8 mouse cellular contexts compared by ENCODE assay signal in the genomic region with DNA sequence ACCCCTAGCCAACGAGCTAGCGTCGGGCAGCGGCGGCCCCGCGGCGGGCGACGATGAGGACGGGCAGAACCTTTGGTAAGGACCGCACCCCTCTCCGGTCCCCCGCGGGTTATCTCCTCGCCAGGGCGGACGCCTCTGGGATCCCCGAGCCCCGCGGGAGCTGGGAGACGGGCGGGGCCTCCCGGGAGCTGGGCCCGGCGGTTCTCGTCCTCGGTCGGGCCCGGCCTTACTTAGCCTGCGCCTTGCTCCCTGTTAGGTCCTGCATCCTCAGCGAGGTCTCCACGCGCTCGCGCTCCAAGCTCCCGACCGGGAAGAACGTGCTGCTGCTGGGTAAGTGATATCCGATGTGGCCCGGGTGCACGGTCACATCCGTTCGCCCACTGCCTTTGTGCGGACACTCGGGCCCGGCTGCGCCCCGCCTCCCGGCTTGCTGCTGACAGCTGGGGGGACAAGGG. TPM values are rescaled to one million over a fixed set of nuclear protein-coding genes. Genes with fewer than 3 reads are reported as not detected.
DNase-seq lines count a peak whose midpoint lies in the region; ATAC-seq and TF ChIP-seq lines count a peak whose summit lies in the region.

No protein-coding gene starts in this region.

- peak overlapping the region; percentile 87 for H3K4me3 ChIP-seq in heart, embryonic 13.5 days
- H3K4me3 ChIP-seq in G1E (ENCODE audit: low read depth, low read length): peak overlapping the region; percentile 98
- peak overlapping the region; percentile 87 for H3K4me3 ChIP-seq in erythroblast, embryonic 14.5 days (replicated peaks)
- peak overlapping the region; percentile 71 for H3K4me3 ChIP-seq in midbrain, embryonic 11.5 days (ENCODE audit: low read depth, low read length)

- DNase-seq in heart, adult 8-10 months (ENCODE audit: low spot score): no peak
- DNase-seq in G1E (ENCODE audit: low spot score): peak; percentile 54
- DNase-seq in kidney, postnatal 4 days: peak; percentile 60 to 75
- no peak for DNase-seq in midbrain, embryonic 11.5 days (ENCODE audit: low spot score, missing footprints)
- no peak for DNase-seq in frontal cortex, postnatal 10 days (ENCODE audit: low spot score in 2 of 2)
- no peak for DNase-seq in left cerebral cortex, postnatal 25 days (ENCODE audit: low spot score in 2 of 2)

- intact Hi-C loops in left cerebral cortex, postnatal 25 days (cut with DNase I): loop anchor here (2.0 kb wide), 1 partner anchor 48 kb away; a partner anchor contains a TSS

- H3K9ac ChIP-seq in heart, embryonic 13.5 days: peak overlapping the region; percentile 97
- peak overlapping the region; percentile 90 for H3K9ac ChIP-seq in midbrain, embryonic 11.5 days (ENCODE audit: low read length)

- H3K4me1 ChIP-seq in heart, embryonic 13.5 days: peaks cover 36% of the 10 kb centered on the region
- peaks cover 25% of the 10 kb centered on the region for H3K4me1 ChIP-seq in G1E (ENCODE audit: insufficient read depth, low read depth, low read length)
- H3K4me1 ChIP-seq in erythroblast, embryonic 14.5 days (ENCODE audit: control insufficient read depth): peaks cover 26% of the 10 kb centered on the region
- peaks cover 12% of the 10 kb centered on the region for H3K4me1 ChIP-seq in midbrain, embryonic 11.5 days (ENCODE audit: control insufficient read depth, insufficient read depth, low read length)

- no peak for TF ChIP-seq CTCF in G1E (IDR thresholded peaks at IDR 0.05; ENCODE audit: low read depth, low read length)

- under 1% methylated on average over 50 of the region's 50 CpGs for WGBS in heart, embryonic 13.5 days
- under 1% methylated on average over 50 of the region's 50 CpGs for WGBS in midbrain, embryonic 11.5 days

- H3K4me2 ChIP-seq in heart, embryonic 13.5 days: peak overlapping the region; percentile 90
- H3K4me2 ChIP-seq in midbrain, embryonic 11.5 days: peak overlapping the region; percentile 85

- peak; percentile 70 for ATAC-seq in heart, embryonic 13.5 days (ENCODE audit: extremely low read depth, insufficient number of reproducible peaks, low FRiP score, low TSS enrichment)
- no peak for ATAC-seq in G1E (ENCODE audit: extremely low read depth, insufficient number of reproducible peaks, low FRiP score, poor library complexity, severe bottlenecking)
- ATAC-seq in midbrain, embryonic 11.5 days (ENCODE audit: low FRiP score): peak; percentile 73

- H3K27me3 ChIP-seq in heart, embryonic 13.5 days (replicated peaks): no peaks in the 10 kb centered on the region
- no peaks in the 10 kb centered on the region for H3K27me3 ChIP-seq in G1E (ENCODE audit: insufficient read depth, low read length)
- no peaks in the 10 kb centered on the region for H3K27me3 ChIP-seq in erythroblast, embryonic 14.5 days (ENCODE audit: control insufficient read depth)
- H3K27me3 ChIP-seq in midbrain, embryonic 11.5 days (ENCODE audit: control insufficient read depth, insufficient read depth, low read length): no peaks in the 10 kb centered on the region

- H3K27ac ChIP-seq in heart, embryonic 13.5 days (replicated peaks): peak overlapping the region; percentile 88
- H3K27ac ChIP-seq in midbrain, embryonic 11.5 days (ENCODE audit: low read depth, low read length): peak overlapping the region; percentile 85

- H3K9me3 ChIP-seq in heart, embryonic 13.5 days: no peaks in the 10 kb centered on the region
- no peaks in the 10 kb centered on the region for H3K9me3 ChIP-seq in G1E (replicated peaks)
- peaks cover 3% of the 10 kb centered on the region for H3K9me3 ChIP-seq in erythroblast, embryonic 14.5 days (ENCODE audit: control insufficient read depth, low read length)
- H3K9me3 ChIP-seq in midbrain, embryonic 11.5 days (ENCODE audit: control insufficient read depth, low read length): no peaks in the 10 kb centered on the region

- peaks cover 27% of the 10 kb centered on the region for H3K36me3 ChIP-seq in heart, embryonic 13.5 days
- H3K36me3 ChIP-seq in G1E (replicated peaks): peaks cover 32% of the 10 kb centered on the region
- peaks cover 26% of the 10 kb centered on the region for H3K36me3 ChIP-seq in erythroblast, embryonic 14.5 days (ENCODE audit: control insufficient read depth)
- peaks cover 6% of the 10 kb centered on the region; the same call in 1 of the 2 replicates for H3K36me3 ChIP-seq in midbrain, embryonic 11.5 days (ENCODE audit: control insufficient read depth, insufficient read depth, low read length)

RNA-seq across cellular contexts. Expression of a gene that starts 0.4 kb away (rescaled TPM):
- polyA plus RNA-seq in heart, embryonic 13.5 days (2015; fragmentation: Nextera tagmentation; extraction: Ambion mirVana): 74.5 and 78.4 TPM in 2 replicates
- 10 to 100 TPM; 57.3 to 70.2 (median 66.2) TPM for total RNA-seq in heart, adult 8-10 months (2022)
- total RNA-seq in G1E (2014; fragmentation: Nextera tagmentation) (30.0 and 34.8 TPM in 2 replicates), G1E (2017) (52.6 and 57.2 TPM in 2 replicates)
- polyA plus RNA-seq in G1E (2012): 19.6 and 21.2 TPM in 2 replicates
- polyA plus RNA-seq in erythroblast, embryonic 14.5 days (2012): 1.2 and 2.2 TPM in 2 replicates
- 79.4 and 99.6 TPM in 2 replicates for polyA plus RNA-seq in midbrain, embryonic 11.5 days (2014; fragmentation: Nextera tagmentation; extraction: Ambion mirVana)
- 10 to 100 TPM; 90.1 to 93.7 TPM for total RNA-seq in left cerebral cortex, postnatal 25 days (2021)

RNA-seq across cellular contexts. Expression of a gene that starts 41.9 kb away (rescaled TPM):
- polyA plus RNA-seq in heart, embryonic 13.5 days (2015; fragmentation: Nextera tagmentation; extraction: Ambion mirVana): 34.6 and 37.5 TPM in 2 replicates
- 10 to 100 TPM; 16.1 to 23.8 (median 19.3) TPM for total RNA-seq in heart, adult 8-10 months (2022)
- total RNA-seq in G1E (2014; fragmentation: Nextera tagmentation) (20.9 and 23.9 TPM in 2 replicates), G1E (2017) (41.4 and 42.5 TPM in 2 replicates)
- polyA plus RNA-seq in G1E (2012): 7.5 and 8.7 TPM in 2 replicates
- 0.04 and 0.07 TPM in 2 replicates for polyA plus RNA-seq in erythroblast, embryonic 14.5 days (2012)
- polyA plus RNA-seq in midbrain, embryonic 11.5 days (2014; fragmentation: Nextera tagmentation; extraction: Ambion mirVana): 26.0 and 26.1 TPM in 2 replicates
- total RNA-seq in left cerebral cortex, postnatal 25 days (2021): 10 to 100 TPM; 22.9 to 23.7 TPM

RNA-seq across cellular contexts. Expression of a gene that starts 49.0 kb away (rescaled TPM):
- 35.1 and 36.4 TPM in 2 replicates for polyA plus RNA-seq in heart, embryonic 13.5 days (2015; fragmentation: Nextera tagmentation; extraction: Ambion mirVana)
- 10 to 100 TPM; 21.2 to 22.9 (median 21.8) TPM for total RNA-seq in heart, adult 8-10 months (2022)
- total RNA-seq in G1E (2014; fragmentation: Nextera tagmentation) (32.2 and 40.4 TPM in 2 replicates), G1E (2017) (45.0 and 45.8 TPM in 2 replicates)
- polyA plus RNA-seq in G1E (2012): 21.1 and 21.2 TPM in 2 replicates
- polyA plus RNA-seq in erythroblast, embryonic 14.5 days (2012): 1.6 TPM in 2 replicates
- 67.4 and 69.3 TPM in 2 replicates for polyA plus RNA-seq in midbrain, embryonic 11.5 days (2014; fragmentation: Nextera tagmentation; extraction: Ambion mirVana)
- total RNA-seq in left cerebral cortex, postnatal 25 days (2021): 10 to 100 TPM; 45.0 to 46.8 TPM

Comparison
In these comparisons a context has a peak if more than half of its experiments do, and no peak if none do; other contexts are left out.
1. DNase-seq: peak in G1E (single experiment) and kidney, postnatal 4 days (2 of 2); none in heart, adult 8-10 months (single experiment), midbrain, embryonic 11.5 days (single experiment), frontal cortex, postnatal 10 days (0 of 2) and left cerebral cortex, postnatal 25 days (0 of 2).
2. Peak in every context shown above with its lines, with median percentiles within 50 percentile points of each other: H3K4me3 ChIP-seq.